Mouse (Mus musculus) WW6 (cell line): Measurements from ENCODE around the gene Ypel4.
A peak's percentile ranks its signal among the peaks of the same experiment; 100 is the strongest.

ENCODE experiments used
- DNase-seq: peaks from one replicate; pipeline ENCODE4 v3.0.0-alpha.2; 2013; ENCODE audit warnings: low read depth, low spot score

The Ypel4 gene

DNA sequence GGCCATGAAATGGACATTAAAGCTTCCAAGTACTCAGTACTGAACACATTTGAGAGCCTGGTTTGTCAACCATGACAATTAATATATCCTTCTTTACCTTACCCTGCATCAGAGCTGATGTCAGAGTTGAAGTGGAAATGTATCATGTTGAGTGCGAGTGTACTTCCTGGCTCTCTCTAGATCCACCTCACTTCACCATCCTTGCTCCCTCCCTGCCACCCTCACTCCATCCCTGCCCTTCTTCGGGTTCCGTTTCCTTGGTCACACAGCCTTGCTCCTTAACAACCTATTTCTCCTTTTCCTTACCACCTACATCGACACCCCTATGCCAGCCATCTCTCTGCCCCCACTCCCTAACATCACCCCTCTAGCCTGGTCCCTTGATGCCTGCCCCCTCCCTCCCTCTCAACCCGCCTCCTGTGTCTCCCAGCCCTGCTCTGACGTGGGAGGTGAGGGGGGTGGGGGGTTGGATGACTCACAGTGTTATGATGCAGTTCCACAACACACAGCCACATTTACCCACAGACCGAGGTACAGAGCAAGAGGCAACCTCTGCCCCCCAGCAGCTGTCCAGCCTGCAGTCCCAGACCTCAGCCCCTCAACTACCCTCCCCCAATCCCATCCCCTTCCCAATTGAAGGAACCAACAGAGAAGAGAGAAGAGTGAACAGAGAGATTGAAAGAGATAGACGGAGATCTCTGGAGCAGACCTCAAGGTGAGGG, at the start of gene Ypel4:
Gene Ypel4 (plus strand): TSS at position 480 of the 722 bp plus-strand sequence.
- no peak for DNase-seq

GRCm38 (mm10) chr2:84688080-84688844, 45.6 kb upstream of the Ypel4 start:
- no peak for DNase-seq

DNA sequence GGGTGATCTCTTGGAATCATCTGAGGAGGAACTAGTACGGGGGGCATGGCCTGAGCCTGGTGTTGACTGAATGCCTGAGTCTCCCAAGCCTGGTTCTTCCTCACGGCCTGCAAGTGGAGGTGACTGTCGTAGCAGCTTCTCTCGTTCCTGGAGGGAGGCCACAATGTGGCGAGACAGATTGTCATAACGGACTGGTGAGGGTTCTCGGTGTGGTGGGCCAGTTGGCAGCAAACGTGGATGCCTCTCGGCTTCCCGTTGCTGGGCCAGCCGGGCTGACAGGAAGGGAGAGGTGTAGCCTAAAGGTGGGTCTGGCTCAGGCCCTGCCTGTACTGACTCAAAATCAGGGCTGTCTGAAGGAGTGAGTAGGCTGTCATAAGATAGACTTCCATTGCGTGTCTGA, 43.8 kb upstream of the Ypel4 start:
- DNase-seq: no peak

DNA sequence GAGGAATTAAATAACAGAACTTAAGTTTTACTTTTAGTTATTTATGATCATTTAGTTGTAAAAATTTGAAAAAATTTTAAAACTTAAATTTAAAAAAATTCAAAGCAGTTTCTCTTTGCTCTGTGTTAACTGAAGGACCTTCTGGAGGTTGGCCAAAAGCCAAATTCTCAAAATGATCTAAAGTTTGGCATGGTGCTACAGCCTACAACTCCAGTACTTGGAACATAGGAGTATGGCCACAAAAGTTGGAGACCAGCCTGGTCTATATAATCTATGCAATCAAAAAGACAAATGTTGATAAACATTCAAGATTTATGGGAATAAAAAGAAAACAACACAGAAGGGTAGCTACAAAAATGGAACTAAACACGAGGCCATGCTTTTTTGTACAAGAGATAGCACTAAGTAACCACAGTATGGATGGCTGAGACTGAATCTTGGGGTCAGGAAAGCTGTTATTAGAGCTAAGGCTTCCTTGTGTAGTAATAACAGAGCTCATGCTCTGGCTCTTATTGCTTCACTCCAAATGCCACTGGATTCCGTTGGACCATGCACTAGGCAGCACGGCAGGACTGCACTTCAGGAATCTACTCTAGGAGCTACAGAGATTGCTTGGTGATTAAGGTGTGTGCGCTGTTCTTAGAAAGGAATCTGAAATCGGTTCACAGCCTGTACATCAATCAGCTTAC, 38.7 kb upstream of the Ypel4 start:
- DNase-seq: no peak

DNA sequence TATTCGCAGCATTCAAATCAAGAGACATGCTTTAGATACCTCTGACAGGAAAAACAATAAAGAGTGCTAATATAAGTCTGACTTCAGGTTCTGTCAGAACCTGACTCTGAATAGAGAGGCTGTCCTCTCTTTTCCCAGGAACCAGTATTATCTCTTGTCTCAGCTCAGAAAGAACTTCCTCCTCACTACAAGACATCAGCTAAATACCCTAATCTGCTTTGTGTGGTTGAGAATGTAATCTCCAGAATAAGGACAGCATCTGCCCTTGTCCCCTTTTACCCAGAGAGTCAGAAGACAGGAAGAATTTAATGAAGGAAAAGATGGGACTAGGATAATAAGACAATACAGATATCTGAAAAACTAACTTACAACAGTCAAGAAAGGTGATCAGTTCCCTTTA, 30.4 kb upstream of the Ypel4 start:
- no peak for DNase-seq

GRCm38 (mm10) chr2:84704329-84704728, 29.5 kb upstream of the Ypel4 start:
- no peak for DNase-seq

- no peak for DNase-seq
Measured at GRCm38 (mm10) chr2:84705295-84705694, 28.6 kb upstream of the Ypel4 start.

DNA sequence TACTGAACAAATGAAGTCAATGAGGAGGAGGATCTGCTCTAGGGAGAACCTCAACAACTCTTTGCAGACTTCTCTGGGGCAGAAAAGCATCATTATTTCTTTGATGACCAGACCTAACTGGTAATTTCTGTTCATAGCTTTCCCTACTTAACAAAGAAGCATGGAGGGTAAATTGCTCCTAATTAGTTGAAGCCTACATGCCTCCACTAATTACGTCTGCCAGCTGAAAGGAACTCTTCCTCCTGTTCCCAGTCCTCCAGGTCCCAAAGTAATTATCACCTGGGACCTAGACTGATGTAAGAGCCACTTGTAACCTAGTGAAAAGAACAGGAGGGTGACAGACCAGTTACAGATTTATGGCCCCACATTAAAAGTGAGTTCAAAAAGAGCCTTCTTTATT, 26.3 kb upstream of the Ypel4 start:
- DNase-seq: no peak

- no peak for DNase-seq
Measured at GRCm38 (mm10) chr2:84711898-84712297, 22.0 kb upstream of the Ypel4 start.

DNA sequence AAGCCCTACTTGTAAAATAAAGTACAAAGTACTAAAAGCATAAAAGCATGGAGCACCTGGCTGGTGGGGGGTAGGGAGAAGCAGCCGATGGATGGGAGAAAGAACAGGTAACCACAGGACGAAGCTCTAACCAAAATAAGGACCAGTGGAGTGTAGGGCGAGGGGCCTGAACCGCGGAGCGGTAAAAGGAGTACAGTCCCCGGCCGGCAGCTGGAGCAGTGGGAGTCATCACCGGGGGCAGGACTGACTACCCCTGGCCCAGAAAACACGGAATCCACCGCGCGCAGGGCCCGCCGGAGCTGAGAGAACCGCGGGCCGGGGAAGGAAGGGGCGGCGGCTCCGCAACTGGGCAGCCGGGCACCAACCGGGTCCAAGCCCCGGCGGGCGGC, 19.4 kb upstream of the Ypel4 start:
- DNase-seq: no peak

DNA sequence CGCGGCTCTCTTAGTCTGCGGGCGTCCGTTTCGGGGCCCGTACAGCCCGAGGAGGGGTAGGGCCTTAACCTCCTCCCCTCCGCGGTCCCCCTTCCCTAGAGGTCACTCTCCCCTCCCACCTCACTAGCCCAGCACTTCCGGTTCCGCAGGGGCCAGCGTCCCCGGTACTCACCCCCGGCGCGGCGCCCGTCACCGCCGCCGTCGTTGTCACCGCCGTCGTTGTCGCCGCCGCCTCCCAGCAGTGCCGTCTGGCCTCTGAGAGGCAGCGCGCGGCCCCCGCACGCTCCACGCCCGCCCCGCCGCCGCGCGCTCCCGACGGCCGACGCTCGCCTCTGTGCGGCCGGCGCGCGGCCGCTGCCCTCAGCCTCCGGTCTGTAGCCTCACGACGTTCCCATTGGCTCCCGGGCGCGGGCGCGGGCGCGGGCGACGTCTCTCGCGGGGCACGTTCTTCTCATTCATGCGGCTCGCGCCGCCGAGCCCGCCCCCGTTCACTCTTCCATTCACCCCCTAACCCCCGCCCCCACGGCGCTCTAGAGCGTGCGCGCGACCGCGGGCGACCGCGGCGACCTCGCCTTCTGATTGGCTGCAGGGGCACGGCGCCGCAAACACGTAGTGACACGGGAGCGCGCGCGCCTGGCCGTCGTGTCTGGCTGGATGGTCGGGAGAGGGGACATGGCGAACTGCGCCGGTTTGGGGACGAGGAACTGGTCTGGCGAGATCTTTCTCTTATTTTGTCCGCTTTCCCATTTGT, 18.9 kb upstream of the Ypel4 start, which contains the start of gene Zdhhc5:
Gene Zdhhc5 (minus strand): TSS at position 370 of the 751 bp plus-strand sequence.
- DNase-seq: peak; percentile 97

DNA sequence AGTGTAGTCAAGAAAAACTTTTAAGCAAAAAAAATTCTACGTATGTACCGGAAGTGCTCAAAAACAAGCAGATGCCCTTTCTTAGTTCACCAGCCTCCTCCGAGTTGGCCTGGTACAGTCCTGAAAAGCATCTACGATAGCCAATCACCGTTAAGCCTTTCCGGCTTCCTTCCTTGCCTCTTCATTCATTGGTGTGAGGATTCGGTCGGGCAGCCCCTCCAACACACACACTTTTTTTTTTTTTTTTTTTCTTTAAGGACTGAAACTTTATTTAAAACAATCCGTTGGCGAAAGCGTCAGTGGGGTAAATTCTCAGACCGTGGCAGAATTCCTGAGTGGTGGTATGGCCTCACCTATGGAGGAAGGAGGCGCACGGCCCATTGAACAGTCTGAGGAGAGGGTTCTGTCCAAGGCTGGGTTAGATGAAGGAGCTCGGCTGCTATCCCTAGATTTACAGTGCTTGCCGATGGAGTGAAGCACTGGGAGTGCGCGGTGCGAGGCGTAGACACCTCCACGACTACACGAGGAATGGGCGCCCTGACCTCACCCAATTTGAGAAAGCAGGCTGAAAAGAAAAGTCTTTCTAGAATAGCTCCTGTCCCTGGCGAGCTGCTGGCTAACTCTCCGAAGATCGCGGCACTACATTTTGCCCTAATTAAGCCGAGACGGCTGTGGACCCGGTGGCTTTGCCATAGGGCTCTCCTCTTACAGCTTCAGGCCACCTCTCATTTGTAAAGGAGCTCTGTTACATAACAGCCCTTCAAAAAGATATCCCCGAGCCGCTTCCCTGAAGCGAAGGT, 18.1 kb upstream of the Ypel4 start:
- peak; percentile 78 for DNase-seq

GRCm38 (mm10) chr2:84716423-84717355, 17.2 kb upstream of the Ypel4 start:
- no peak for DNase-seq

- DNase-seq: no peak
Measured at GRCm38 (mm10) chr2:84717357-84717756, 16.5 kb upstream of the Ypel4 start.

- no peak for DNase-seq
Measured at GRCm38 (mm10) chr2:84720718-84721117, 13.1 kb upstream of the Ypel4 start.

DNA sequence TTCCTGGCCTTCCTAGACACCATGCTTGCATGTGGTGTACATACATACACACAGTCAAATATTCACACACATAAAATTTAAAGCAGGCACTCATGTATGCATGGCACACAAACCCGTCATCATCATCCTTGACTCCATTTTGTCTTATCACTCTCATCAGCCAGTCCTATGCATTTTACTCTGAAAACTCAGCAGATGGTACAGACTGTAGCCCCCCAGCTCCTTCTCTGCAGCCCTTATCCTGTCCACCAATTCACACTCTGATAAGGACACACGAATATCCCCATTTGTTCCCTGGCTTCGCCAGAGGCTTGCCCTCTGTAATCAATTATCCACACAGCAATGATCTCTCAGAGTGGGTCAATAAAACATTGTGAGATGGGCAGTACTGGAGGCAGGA, 12.7 kb upstream of the Ypel4 start:
- DNase-seq: no peak

- DNase-seq: no peak
Measured at GRCm38 (mm10) chr2:84723856-84724255, 10.0 kb upstream of the Ypel4 start.

GRCm38 (mm10) chr2:84725770-84726169, 8.1 kb upstream of the Ypel4 start:
- no peak for DNase-seq

DNA sequence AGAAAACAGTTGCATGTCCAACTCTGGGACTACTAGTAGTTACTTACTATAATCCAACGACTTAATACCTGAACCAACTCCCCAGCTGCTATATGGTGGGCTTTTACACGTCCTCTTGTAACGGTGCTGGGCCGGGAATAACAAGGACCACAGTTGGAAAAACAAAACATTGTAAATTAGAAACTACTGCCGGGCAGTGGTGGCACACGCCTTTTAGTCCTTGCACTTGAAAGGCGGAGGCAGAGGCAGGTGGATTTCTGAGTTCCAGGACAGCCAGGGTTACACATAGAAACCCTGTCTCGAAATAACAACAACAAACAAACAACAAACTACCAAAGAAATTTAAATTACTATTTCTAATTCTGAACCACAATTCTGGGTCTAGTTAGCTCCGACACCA, 7.1 kb upstream of the Ypel4 start:
- DNase-seq: no peak
